Mouse (Mus musculus) olfactory bulb, adult 2 months (tissue): ENCODE data around the gene Mmp20. TPM values are rescaled to one million over a fixed set of nuclear protein-coding genes. Genes with fewer than 3 reads are reported as not detected.

Source experiments
- H3K27ac ChIP-seq: fragments of 200-500 bp; 2 replicates; pipeline ENCODE4 v1.5.1; 2012; ENCODE audit warnings: low read depth, low read length; ENCODE audit not compliant: insufficient read depth
- H3K4me1 ChIP-seq: fragments of 200-500 bp; 2 replicates; pipeline ENCODE4 v1.6.1; 2012; ENCODE audit warnings: low read length; ENCODE audit not compliant: control insufficient read depth, insufficient read depth
- H3K4me3 ChIP-seq: fragments of 200-500 bp; 2 replicates; pipeline ENCODE4 v1.5.1; 2012; ENCODE audit warnings: mild to moderate bottlenecking, low read depth, low read length, moderate library complexity; ENCODE audit not compliant: insufficient read depth
- CTCF ChIP-seq: fragments of 200-500 bp; IDR thresholded peaks from 2 replicates; pipeline ENCODE4 v1.5.1; 2012; ENCODE audit warnings: low read depth, mild to moderate bottlenecking, low read length, moderate library complexity; ENCODE audit not compliant: insufficient read depth
- POLR2A ChIP-seq: fragments of 200-500 bp; IDR thresholded peaks from 2 replicates; pipeline ENCODE4 v1.6.1; 2012; ENCODE audit warnings: mild to moderate bottlenecking, low read depth, low read length, moderate library complexity; ENCODE audit not compliant: insufficient read depth
- WGBS: fragments of 180-500 bp; shearing (Covaris S2); methylation state at CpG from one replicate; pipeline ENCODE4 v1.1.7; 2018; 5-methylcytosine and 5-hydroxymethylcytosine counted together
- polyA plus RNA-seq: library from polyadenylated mRNA; stranded (reverse); fragments of >200 nt; gene quantifications from 2 replicates; pipeline ENCODE4 v1.2.4, GENCODE M21; 2012; ENCODE audit warnings: low replicate concordance; ENCODE audit not compliant: missing spikeins, insufficient read depth, insufficient read length

Gene Mmp20
- polyA plus RNA-seq, 1 experiment = not detected

DNA sequence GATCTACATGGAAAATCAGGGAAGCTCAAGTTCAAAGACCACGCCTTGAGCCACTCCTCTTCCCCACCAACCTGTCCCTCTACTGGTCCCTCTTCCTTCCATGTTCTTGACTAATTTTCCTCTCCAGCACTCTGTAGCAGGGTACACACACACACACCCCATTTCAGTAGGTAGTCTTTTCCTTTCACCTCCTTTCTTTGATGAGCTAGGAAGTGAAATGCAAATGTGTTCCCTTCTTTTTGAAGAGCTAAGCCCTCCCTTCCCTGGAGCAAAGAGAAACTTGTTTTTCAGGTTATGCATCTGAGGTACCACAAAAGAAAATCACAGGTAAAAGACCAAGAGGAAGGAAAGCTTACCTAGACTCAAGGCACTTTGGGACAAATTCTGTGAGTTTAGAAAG lies 93.5 kb downstream of the Mmp20 start:
- 85% methylated on average over 1 of the region's 1 CpGs for WGBS

More for the DNA sequence above, 93.5 kb downstream of the Mmp20 start:
- no peak overlapping the region for H3K27ac ChIP-seq
- H3K4me3 ChIP-seq = no peak overlapping the region
- TF ChIP-seq POLR2A = no peak
- TF ChIP-seq CTCF = no peak
- no peaks in the 10 kb centered on the region for H3K4me1 ChIP-seq

Other genes with a start within 250 kb of the Mmp20 start
- gene Mmp1b, start 240.2 kb upstream of the Mmp20 start, polyA plus RNA-seq = not detected in 2 replicates
- not detected in 2 replicates for gene Mmp3, start 182.4 kb upstream of the Mmp20 start, polyA plus RNA-seq
- gene Mmp10, start 125.9 kb upstream of the Mmp20 start, polyA plus RNA-seq = not detected in 2 replicates
- gene Mmp8, start 69.8 kb upstream of the Mmp20 start, polyA plus RNA-seq = not detected in 2 replicates
- not detected in 2 replicates for gene Mmp27, start 56.8 kb upstream of the Mmp20 start, polyA plus RNA-seq
- gene Mmp7, start 63.9 kb downstream of the Mmp20 start, polyA plus RNA-seq = not detected in 2 replicates
- not detected in 2 replicates for gene Tmem123, start 135.8 kb downstream of the Mmp20 start, polyA plus RNA-seq
- not detected in 2 replicates for gene Birc2, start 208.8 kb downstream of the Mmp20 start, polyA plus RNA-seq
- not detected in 2 replicates for gene Birc3, start 245.0 kb downstream of the Mmp20 start, polyA plus RNA-seq